Mouse (Mus musculus) erythroblast, embryonic 14.5 days (primary cell): Measurements from ENCODE around the gene Cbx4. TPM values are rescaled to one million over a fixed set of nuclear protein-coding genes. Genes with fewer than 3 reads are reported as not detected.
"Not testable (repeated sequence)": the region's sequence is repeated elsewhere in the genome, so short reads cannot be mapped to it uniquely, and the experiment has no call there.

Experiments used
- H3K27me3 ChIP-seq: 2 replicates; pipeline ENCODE4 v1.6.1; 2012; ENCODE audit warnings: inconsistent platforms; ENCODE audit not compliant: control insufficient read depth
- H3K36me3 ChIP-seq: 2 replicates; pipeline ENCODE4 v1.6.1; 2012; ENCODE audit warnings: mild to moderate bottlenecking, inconsistent platforms; ENCODE audit not compliant: control insufficient read depth
- H3K4me1 ChIP-seq: 2 replicates; pipeline ENCODE4 v1.6.1; 2012; ENCODE audit warnings: inconsistent platforms; ENCODE audit not compliant: control insufficient read depth
- H3K4me3 ChIP-seq: replicated peaks from 2 replicates; pipeline ENCODE3; 2012; ENCODE audit warnings: moderate library complexity, mild to moderate bottlenecking, inconsistent platforms
- H3K9me3 ChIP-seq: 2 replicates; pipeline ENCODE4 v1.6.1; 2012; ENCODE audit warnings: low read length, inconsistent platforms, mixed read lengths; ENCODE audit not compliant: control insufficient read depth
- GATA1 ChIP-seq: IDR thresholded peaks from 2 replicates; pipeline ENCODE4 v1.6.1; 2012; ENCODE audit warnings: low read length, inconsistent platforms, mixed read lengths
- TAL1 ChIP-seq: IDR thresholded peaks from 3 replicates; pipeline ENCODE4 v1.6.1; 2012; ENCODE audit warnings: low read length, inconsistent platforms, mixed read lengths
- polyA plus RNA-seq: library from polyadenylated mRNA; stranded (reverse); fragments of >175 nt; gene quantifications from 2 replicates; pipeline ENCODE4 v1.2.3, GENCODE M21; 2012

The Cbx4 gene
- polyA plus RNA-seq, 1 experiment = 0.35 TPM

GRCm38 (mm10) chr11:119116992-119117391 is 31.0 kb upstream of the Cbx4 start:
- Histone ChIP-seq H3K9me3 (no peaks in the 10 kb centered on the region), H3K4me3 (no peak overlapping the region), H3K36me3 (no peaks in the 10 kb centered on the region), H3K27me3 (no peaks in the 10 kb centered on the region; the same call in 1 of the 2 replicates), H3K4me1 (no peaks in the 10 kb centered on the region)
- TF ChIP-seq GATA1 (no peak), TAL1 (no peak)

GRCm38 (mm10) chr11:119112721-119113120 is 26.7 kb upstream of the Cbx4 start:
- Histone ChIP-seq H3K4me3 (no peak overlapping the region), H3K27me3 (no peaks in the 10 kb centered on the region; the same call in 1 of the 2 replicates), H3K9me3 (no peaks in the 10 kb centered on the region)

GRCm38 (mm10) chr11:119111345-119111744 is 25.3 kb upstream of the Cbx4 start:
- Histone ChIP-seq H3K27me3 (no peaks in the 10 kb centered on the region; the same call in 1 of the 2 replicates), H3K4me1 (no peaks in the 10 kb centered on the region), H3K4me3 (no peak overlapping the region), H3K36me3 (no peaks in the 10 kb centered on the region), H3K9me3 (no peaks in the 10 kb centered on the region)
- TF ChIP-seq GATA1 (no peak), TAL1 (no peak)

More at GRCm38 (mm10) chr11:119112721-119113120, 26.7 kb upstream of the Cbx4 start:
- Histone ChIP-seq H3K4me1 (no peaks in the 10 kb centered on the region), H3K36me3 (no peaks in the 10 kb centered on the region)
- TF ChIP-seq GATA1 = no peak
- no peak for TF ChIP-seq TAL1

- no peak for TF ChIP-seq GATA1
- no peak for TF ChIP-seq TAL1
- Histone ChIP-seq H3K27me3 (no peaks in the 10 kb centered on the region), H3K4me3 (no peak overlapping the region), H3K36me3 (no peaks in the 10 kb centered on the region), H3K9me3 (no peaks in the 10 kb centered on the region), H3K4me1 (no peaks in the 10 kb centered on the region)
Measured at GRCm38 (mm10) chr11:119109415-119110071, 23.5 kb upstream of the Cbx4 start.

DNA sequence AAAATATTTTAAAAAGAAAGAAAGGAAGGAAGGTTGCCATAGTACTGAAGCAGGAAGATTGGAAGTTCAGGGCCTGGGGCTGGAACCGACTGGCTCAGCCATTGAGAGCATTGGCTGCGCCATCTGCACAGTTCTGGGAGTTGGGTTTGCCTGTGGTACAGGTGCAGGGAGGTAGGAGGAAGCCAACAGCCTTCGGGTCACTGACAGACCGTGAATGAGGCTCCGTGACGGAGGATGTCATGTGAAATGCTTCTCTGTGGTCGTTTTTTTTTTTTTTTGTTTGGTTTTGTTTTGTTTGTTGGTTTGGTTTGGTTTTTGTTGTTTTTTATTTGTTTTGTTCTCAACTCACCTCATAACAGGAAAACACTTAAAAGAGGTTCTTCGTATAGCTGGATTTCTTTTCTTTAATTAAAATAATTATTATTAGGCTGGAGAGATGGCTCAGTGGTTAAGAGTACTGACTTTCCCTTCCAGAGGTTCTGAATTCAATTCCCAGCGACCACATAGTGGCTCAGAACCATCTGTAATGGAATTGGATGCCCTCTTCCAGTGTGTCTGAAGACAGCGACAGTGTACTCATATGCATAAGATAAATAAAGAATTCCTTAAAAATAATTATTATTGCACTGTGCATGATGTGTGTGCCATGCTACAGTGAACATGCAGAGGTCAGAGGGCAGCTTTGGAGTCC is 22.7 kb upstream of the Cbx4 start:
- no peaks in the 10 kb centered on the region for H3K36me3 ChIP-seq
- H3K4me3 ChIP-seq = no peak overlapping the region
- no peaks in the 10 kb centered on the region for H3K27me3 ChIP-seq
- TF ChIP-seq GATA1 (no peak), TAL1 (no peak)
- no peaks in the 10 kb centered on the region for H3K9me3 ChIP-seq
- H3K4me1 ChIP-seq = no peaks in the 10 kb centered on the region

- H3K9me3 ChIP-seq = no peaks in the 10 kb centered on the region
- H3K4me1 ChIP-seq = no peaks in the 10 kb centered on the region
- no peak overlapping the region for H3K4me3 ChIP-seq
- H3K27me3 ChIP-seq = no peaks in the 10 kb centered on the region
- no peaks in the 10 kb centered on the region for H3K36me3 ChIP-seq
- no peak for TF ChIP-seq TAL1
- no peak for TF ChIP-seq GATA1
Measured at GRCm38 (mm10) chr11:119106289-119106688, 20.3 kb upstream of the Cbx4 start.

GRCm38 (mm10) chr11:119105748-119106147 is 19.7 kb upstream of the Cbx4 start:
- Histone ChIP-seq H3K36me3 (no peaks in the 10 kb centered on the region), H3K4me1 (no peaks in the 10 kb centered on the region), H3K27me3 (no peaks in the 10 kb centered on the region), H3K4me3 (no peak overlapping the region), H3K9me3 (no peaks in the 10 kb centered on the region)
- TF ChIP-seq TAL1 (no peak), GATA1 (no peak)

GRCm38 (mm10) chr11:119105071-119105609 is 19.1 kb upstream of the Cbx4 start:
- Histone ChIP-seq H3K4me1 (no peaks in the 10 kb centered on the region), H3K9me3 (no peaks in the 10 kb centered on the region), H3K36me3 (no peaks in the 10 kb centered on the region), H3K4me3 (no peak overlapping the region), H3K27me3 (no peaks in the 10 kb centered on the region)
- TF ChIP-seq GATA1 = no peak
- TF ChIP-seq TAL1 = no peak

GRCm38 (mm10) chr11:119103991-119104390 is 18.0 kb upstream of the Cbx4 start:
- no peaks in the 10 kb centered on the region for H3K27me3 ChIP-seq
- no peaks in the 10 kb centered on the region for H3K4me1 ChIP-seq
- no peaks in the 10 kb centered on the region for H3K36me3 ChIP-seq
- H3K9me3 ChIP-seq = no peaks in the 10 kb centered on the region
- H3K4me3 ChIP-seq = no peak overlapping the region
- no peak for TF ChIP-seq GATA1
- no peak for TF ChIP-seq TAL1

DNA sequence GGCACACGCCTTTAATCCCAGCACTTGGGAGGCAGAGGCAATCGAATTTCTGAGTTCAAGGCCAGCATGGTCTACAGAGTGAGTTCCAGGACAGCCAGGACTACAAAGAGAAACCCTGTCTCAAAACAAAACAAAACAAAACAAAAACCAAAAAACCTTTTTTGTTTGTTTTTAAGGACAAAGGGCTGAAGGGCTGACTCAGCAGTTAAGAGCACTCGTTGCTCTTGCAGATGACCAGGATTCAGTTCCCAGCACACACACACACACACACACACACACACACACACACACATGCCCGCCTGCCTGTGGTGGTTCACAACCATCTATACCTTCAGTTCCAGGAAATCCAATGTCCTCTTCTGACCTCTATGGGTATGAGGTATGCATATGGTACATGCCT is 14.3 kb upstream of the Cbx4 start:
- H3K9me3 ChIP-seq, H3K4me3 ChIP-seq, H3K36me3 ChIP-seq, H3K4me1 ChIP-seq: not testable (repeated sequence)
- H3K27me3 ChIP-seq = peaks cover 15% of the 10 kb centered on the region
